Mouse (Mus musculus) skeletal muscle tissue, adult 2 months (tissue): ENCODE measurements around the gene Snx25.

Experiments used
- DNase-seq: peaks from one replicate; pipeline ENCODE4 v3.0.0-alpha.2; 2012; ENCODE audit warnings: low read depth, low spot score

The Snx25 gene

GRCm38 (mm10) chr8:46010746-46011680, 140.9 kb downstream of the Snx25 start:
- DNase-seq, result peak; percentile 36

- peak; percentile 61 for DNase-seq
Observed at GRCm38 (mm10) chr8:46010306-46010705, 141.7 kb downstream of the Snx25 start.

- no peak for DNase-seq
Observed at GRCm38 (mm10) chr8:46007050-46007672, 144.8 kb downstream of the Snx25 start.

- DNase-seq, result no peak
Observed at GRCm38 (mm10) chr8:46005596-46005995, 146.4 kb downstream of the Snx25 start, which contains the start of gene Ankrd37. Ankrd37 (minus strand) TSS chr8:46005707.

- DNase-seq, result peak; percentile 99
Observed at GRCm38 (mm10) chr8:45999784-46000705, 151.9 kb downstream of the Snx25 start.

GRCm38 (mm10) chr8:45999138-45999783, 152.7 kb downstream of the Snx25 start, which contains the start of gene Lrp2bp:
Lrp2bp (plus strand) TSS chr8:45999303.
- DNase-seq, result no peak

GRCm38 (mm10) chr8:45998228-45998627, 153.7 kb downstream of the Snx25 start:
- no peak for DNase-seq

GRCm38 (mm10) chr8:45995576-45995975, 156.4 kb downstream of the Snx25 start:
- DNase-seq, result no peak

- no peak for DNase-seq
Observed at GRCm38 (mm10) chr8:45994111-45994510, 157.8 kb downstream of the Snx25 start.

GRCm38 (mm10) chr8:45990631-45991310, 161.2 kb downstream of the Snx25 start:
- DNase-seq, result no peak

- no peak for DNase-seq
Observed at GRCm38 (mm10) chr8:45988189-45988588, 163.8 kb downstream of the Snx25 start.

- DNase-seq, result no peak
Observed at GRCm38 (mm10) chr8:45986665-45987064, 165.3 kb downstream of the Snx25 start.
